Mouse (Mus musculus) myocyte (in vitro differentiated cells): ENCODE measurements around the gene 5330417C22Rik. TPM values are rescaled to one million over a fixed set of nuclear protein-coding genes. Genes with fewer than 3 reads are reported as not detected.

Experiments
- H3K27me3 ChIP-seq: one replicate; pipeline ENCODE4 v1.6.1; 2011; ENCODE audit not compliant: control insufficient read depth, insufficient read depth, insufficient read length
- H3K36me3 ChIP-seq: one replicate; pipeline ENCODE4 v1.6.1; 2011; ENCODE audit not compliant: control insufficient read depth, insufficient read depth
- H3K4me2 ChIP-seq: one replicate; pipeline ENCODE4 v1.6.1; 2011; ENCODE audit warnings: low read depth, control low read depth
- H3K4me3 ChIP-seq: one replicate; pipeline ENCODE4 v1.5.1; 2011; ENCODE audit warnings: mild to moderate bottlenecking, control low read depth, moderate library complexity
- H3K79me2 ChIP-seq: one replicate; pipeline ENCODE4 v1.6.1; 2011; ENCODE audit not compliant: control insufficient read depth, insufficient read depth
- H3ac ChIP-seq: one replicate; pipeline ENCODE4 v1.6.1; 2011; ENCODE audit not compliant: control insufficient read depth, insufficient read length
- CEBPB ChIP-seq: IDR thresholded peaks from 2 replicates; pipeline ENCODE4 v1.6.1; 2011; ENCODE audit warnings: mild to moderate bottlenecking, moderate library complexity; ENCODE audit not compliant: poor library complexity, insufficient read depth, severe bottlenecking
- E2F4 ChIP-seq: IDR thresholded peaks from one replicate; pipeline ENCODE4 v1.6.1; 2011; ENCODE audit warnings: mild to moderate bottlenecking, control low read depth, moderate library complexity; ENCODE audit not compliant: insufficient read depth
- MAX ChIP-seq: IDR thresholded peaks from one replicate; pipeline ENCODE4 v1.6.1; 2011; ENCODE audit warnings: low read depth, mild to moderate bottlenecking, control low read depth
- MYOD1 ChIP-seq, 3 experiments: IDR thresholded peaks; one replicate each; pipeline ENCODE4 v1.6.1; 2011; ENCODE audit warnings: control low read depth in 2 of 3, low read depth in 2 of 3, mild to moderate bottlenecking in 2 of 3, moderate library complexity in 1 of 3; ENCODE audit not compliant: insufficient read length in 2 of 3, control insufficient read depth in 1 of 3
- MYOG ChIP-seq, 3 experiments: IDR thresholded peaks; one replicate each; pipeline ENCODE4 v1.6.1; 2011; ENCODE audit warnings: control low read depth in 2 of 3, low read depth in 2 of 3, mild to moderate bottlenecking in 2 of 3; ENCODE audit not compliant: insufficient read length in 2 of 3, control insufficient read depth in 1 of 3, insufficient read depth in 1 of 3
- POLR2A ChIP-seq: IDR thresholded peaks from one replicate; pipeline ENCODE4 v1.6.1; 2011; ENCODE audit warnings: low read depth, mild to moderate bottlenecking, control low read depth, moderate library complexity; ENCODE audit not compliant: insufficient read length
- POLR2AphosphoS2 ChIP-seq: IDR thresholded peaks from one replicate; pipeline ENCODE4 v1.6.1; 2011; ENCODE audit warnings: low read depth, control low read depth; ENCODE audit not compliant: insufficient read length
- REST ChIP-seq: IDR thresholded peaks from one replicate; pipeline ENCODE4 v1.6.1; 2011; ENCODE audit warnings: mild to moderate bottlenecking, control low read depth, moderate library complexity; ENCODE audit not compliant: insufficient read depth, insufficient read length
- SRF ChIP-seq: IDR thresholded peaks from one replicate; pipeline ENCODE4 v1.6.1; 2011; ENCODE audit warnings: low read depth; ENCODE audit not compliant: control insufficient read depth, insufficient read length
- TCF12 ChIP-seq: IDR thresholded peaks from one replicate; pipeline ENCODE4 v1.6.1; 2011; ENCODE audit warnings: mild to moderate bottlenecking, control low read depth; ENCODE audit not compliant: poor library complexity, insufficient read depth, severe bottlenecking
- TCF3 ChIP-seq: IDR thresholded peaks from one replicate; pipeline ENCODE4 v1.6.1; 2011; ENCODE audit warnings: low read depth, control low read depth; ENCODE audit not compliant: insufficient read length
- USF1 ChIP-seq: IDR thresholded peaks from one replicate; pipeline ENCODE4 v1.6.1; 2011; ENCODE audit warnings: low read depth, mild to moderate bottlenecking, control low read depth, moderate library complexity
- polyA plus RNA-seq: library from polyadenylated mRNA; unstranded; fragments of >200 nt; fragmentation: generic; extraction: Trizol; gene quantifications from one replicate; pipeline ENCODE4 v1.2.1, GENCODE M21; 2012; ENCODE audit warnings: missing spikeins

5330417C22Rik gene
- polyA plus RNA-seq, 1 experiment, result 0.05 TPM

DNA sequence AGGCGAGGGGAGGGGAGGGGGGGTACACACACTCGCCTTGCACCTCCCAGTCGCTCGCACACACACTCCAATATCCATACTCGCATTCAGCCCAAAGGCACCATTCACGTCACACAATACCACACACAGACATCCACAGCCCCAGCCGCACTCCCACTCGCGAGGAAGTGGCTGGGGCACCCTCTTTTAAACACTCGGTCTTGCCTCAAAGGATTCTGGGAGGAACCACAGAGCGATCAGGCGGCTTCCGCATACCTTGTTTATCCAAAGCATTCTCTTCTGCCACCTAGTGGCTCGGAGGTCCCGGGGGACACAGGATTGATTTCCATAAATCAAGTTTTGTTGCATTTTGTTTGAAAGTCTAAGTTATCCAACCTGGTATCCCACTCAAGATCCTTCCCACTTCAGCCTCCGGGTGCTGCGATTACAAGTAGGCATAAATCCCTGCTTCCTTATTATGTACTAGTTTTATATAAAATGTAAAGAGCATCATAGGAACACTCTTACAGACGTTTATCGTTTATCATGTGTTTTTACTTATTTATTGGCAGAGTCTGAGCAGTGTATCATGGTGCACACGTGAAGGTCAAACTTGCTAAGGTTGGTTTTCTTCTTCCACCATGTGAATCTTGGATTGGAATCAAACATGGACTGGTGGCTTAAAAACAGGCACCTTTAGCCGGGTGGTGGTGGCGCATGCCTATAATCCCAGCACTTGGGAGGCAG is 18.4 kb upstream of the 5330417C22Rik start:
- H3K27me3 ChIP-seq, result no peaks in the 10 kb centered on the region
- peak; percentile 52 for TF ChIP-seq SRF
- no peak for TF ChIP-seq CEBPB
- peak; percentile 100 for TF ChIP-seq POLR2AphosphoS2
- TF ChIP-seq TCF12, result no peak
- TF ChIP-seq REST, result peak; percentile 49
- TF ChIP-seq MYOG (IDR thresholded peaks at IDR 0.05; ENCODE audit: control insufficient read depth in 1 of 3, insufficient read depth in 1 of 3, insufficient read length in 2 of 3, low read depth in 2 of 3), result peak in 1 of 3 experiments; percentile 21
- TF ChIP-seq POLR2A, result peak; percentile 100
- H3K79me2 ChIP-seq, result no peaks in the 10 kb centered on the region

DNA sequence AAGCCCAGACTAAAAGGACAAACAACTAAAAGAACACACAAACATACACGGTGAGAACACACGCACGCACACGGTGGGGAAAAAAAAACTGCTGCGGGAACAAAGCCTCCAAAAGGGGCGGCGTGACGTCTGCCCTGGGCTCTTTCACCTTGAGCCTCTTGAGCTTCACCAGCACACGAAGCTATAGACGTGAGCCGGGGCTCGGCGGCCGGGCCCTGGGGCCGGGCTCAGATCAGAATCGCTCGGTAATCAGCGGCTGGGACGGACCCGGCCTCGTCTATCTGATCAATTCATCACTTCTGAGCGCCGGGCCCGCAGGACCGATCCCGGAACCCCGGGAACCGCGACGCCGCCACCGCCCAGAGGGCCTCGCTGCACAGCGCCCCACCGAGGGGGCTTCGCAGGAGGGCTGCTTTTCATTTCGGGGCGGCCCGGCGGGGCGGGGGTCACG is 17.8 kb upstream of the 5330417C22Rik start:
- H3K79me2 ChIP-seq, result no peaks in the 10 kb centered on the region
- peak overlapping the region; percentile 43 for H3K4me3 ChIP-seq
- peak overlapping the region; percentile 44 for H3ac ChIP-seq
- no peaks in the 10 kb centered on the region for H3K27me3 ChIP-seq
- H3K4me2 ChIP-seq, result peak overlapping the region; percentile 69
- H3K36me3 ChIP-seq, result peaks cover 15% of the 10 kb centered on the region
- TF ChIP-seq TCF12 (no peak), TCF3 (no peak), POLR2A (no peak), SRF (no peak), MYOG (IDR thresholded peaks at IDR 0.05; ENCODE audit: control insufficient read depth in 1 of 3, insufficient read depth in 1 of 3, insufficient read length in 2 of 3, low read depth in 2 of 3) (no peak), MAX (no peak), E2F4 (no peak)

More for the DNA sequence above, 18.4 kb upstream of the 5330417C22Rik start:
- peak overlapping the region; percentile 43 for H3K4me3 ChIP-seq
- peak overlapping the region; percentile 69 for H3K4me2 ChIP-seq
- H3ac ChIP-seq, result peak overlapping the region; percentile 44
- H3K36me3 ChIP-seq, result peaks cover 15% of the 10 kb centered on the region

DNA sequence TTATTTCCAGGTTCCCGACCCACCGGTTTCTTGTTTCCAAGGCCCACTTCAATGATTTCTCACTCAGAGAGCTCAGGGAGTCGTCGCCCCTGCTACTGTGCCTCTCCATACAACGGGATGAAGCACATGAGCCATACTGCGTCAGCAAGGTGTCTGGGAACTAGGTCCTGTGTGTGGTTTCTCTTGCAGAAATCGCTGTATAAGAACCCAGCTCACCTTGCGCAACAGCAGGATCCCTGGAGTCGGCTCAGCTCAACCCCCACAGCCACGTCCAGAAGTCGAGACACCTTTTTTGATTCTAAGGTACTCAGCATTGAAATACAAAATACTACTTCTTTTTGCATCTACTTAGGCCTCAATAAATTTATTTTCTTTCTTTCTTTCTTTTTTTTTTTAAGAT is 6.0 kb upstream of the 5330417C22Rik start:
- H3K27me3 ChIP-seq, result peaks cover 27% of the 10 kb centered on the region
- no peaks in the 10 kb centered on the region for H3K79me2 ChIP-seq
- no peak overlapping the region for H3K4me2 ChIP-seq
- H3ac ChIP-seq, result no peak overlapping the region
- no peak overlapping the region for H3K4me3 ChIP-seq
- no peak for TF ChIP-seq POLR2AphosphoS2
- TF ChIP-seq MAX, result no peak
- H3K36me3 ChIP-seq, result no peaks in the 10 kb centered on the region

DNA sequence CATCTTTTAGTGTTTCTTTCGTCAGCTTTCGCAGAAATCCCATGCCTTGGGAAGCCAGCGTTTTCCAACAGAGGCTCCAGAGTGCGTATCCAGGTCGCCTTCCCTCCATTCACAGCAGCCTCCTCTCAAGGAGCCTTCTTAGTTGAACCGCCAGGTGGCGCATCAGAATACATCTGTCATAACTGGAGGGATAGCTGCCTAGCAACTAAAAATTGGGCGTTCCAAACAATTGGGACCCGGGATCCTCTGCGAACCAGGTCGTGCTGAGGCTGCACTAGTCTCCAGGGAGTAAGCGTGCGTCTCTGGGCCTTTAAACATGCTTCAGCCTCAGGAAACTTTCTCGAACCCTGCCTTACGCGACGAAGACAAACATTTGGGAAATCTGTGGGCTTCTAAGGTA is 967 bp upstream of the 5330417C22Rik start:
- no peak for TF ChIP-seq MYOG (IDR thresholded peaks at IDR 0.05; ENCODE audit: control insufficient read depth in 1 of 3, insufficient read depth in 1 of 3, insufficient read length in 2 of 3, low read depth in 2 of 3)
- no peak for TF ChIP-seq POLR2AphosphoS2
- no peak for TF ChIP-seq POLR2A
- no peak for TF ChIP-seq E2F4
- TF ChIP-seq REST, result no peak
- TF ChIP-seq USF1, result no peak
- no peak for TF ChIP-seq MAX
- TF ChIP-seq CEBPB, result no peak
- no peak for TF ChIP-seq TCF3
- no peak for TF ChIP-seq MYOD1 (IDR thresholded peaks at IDR 0.05; ENCODE audit: control insufficient read depth in 1 of 3, insufficient read length in 2 of 3, low read depth in 2 of 3)
- peaks cover 38% of the 10 kb centered on the region for H3K27me3 ChIP-seq
- H3K36me3 ChIP-seq, result no peaks in the 10 kb centered on the region
- peak overlapping the region; percentile 79 for H3K4me2 ChIP-seq
- no peak overlapping the region for H3ac ChIP-seq
- peak overlapping the region; percentile 4 for H3K4me3 ChIP-seq
- H3K79me2 ChIP-seq, result no peaks in the 10 kb centered on the region

DNA sequence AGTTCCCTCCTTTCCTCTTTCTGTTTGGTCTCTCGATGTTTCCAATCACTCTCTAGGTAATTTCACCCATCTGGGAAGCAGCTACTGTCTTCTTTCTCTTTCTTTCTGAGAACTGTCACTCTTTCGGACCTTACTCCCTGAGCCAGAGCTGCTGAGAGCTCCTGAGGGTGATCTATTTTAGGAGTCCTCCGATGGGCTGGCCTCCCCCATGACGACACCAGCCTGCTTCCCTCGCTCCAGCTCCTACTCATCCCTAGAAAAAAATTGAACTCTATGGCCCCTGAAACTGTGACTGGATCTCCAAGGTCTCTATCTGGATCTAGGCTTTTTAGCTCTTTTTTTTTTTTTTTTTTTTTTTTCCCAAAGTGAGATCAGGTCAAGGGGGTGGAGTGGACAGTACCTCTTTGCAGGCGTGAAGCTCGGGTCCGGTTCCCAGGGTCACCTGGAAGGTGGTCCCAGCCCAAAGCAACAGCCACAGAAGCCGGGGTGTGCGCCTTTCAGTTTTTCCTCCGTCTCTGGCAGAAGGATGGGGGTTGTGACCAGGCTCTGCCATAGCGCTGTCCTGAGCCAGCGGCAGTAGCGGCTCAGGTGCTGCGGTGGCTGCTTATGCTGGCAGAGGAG is 330 bp downstream of the 5330417C22Rik start:
- Histone ChIP-seq H3K4me2 (no peak overlapping the region), H3K27me3 (peaks cover 38% of the 10 kb centered on the region), H3K79me2 (no peaks in the 10 kb centered on the region), H3K4me3 (no peak overlapping the region), H3ac (no peak overlapping the region), H3K36me3 (no peaks in the 10 kb centered on the region)
- TF ChIP-seq MYOD1 (IDR thresholded peaks at IDR 0.05; ENCODE audit: control insufficient read depth in 1 of 3, insufficient read length in 2 of 3, low read depth in 2 of 3), result no peak
- TF ChIP-seq POLR2AphosphoS2, result no peak
- TF ChIP-seq REST, result no peak
- no peak for TF ChIP-seq TCF12
- no peak for TF ChIP-seq E2F4
- TF ChIP-seq POLR2A, result no peak
- no peak for TF ChIP-seq TCF3
- TF ChIP-seq MYOG (IDR thresholded peaks at IDR 0.05; ENCODE audit: control insufficient read depth in 1 of 3, insufficient read depth in 1 of 3, insufficient read length in 2 of 3, low read depth in 2 of 3), result no peak
- no peak for TF ChIP-seq MAX
- no peak for TF ChIP-seq SRF
